Mouse (Mus musculus) midbrain, embryonic 15.5 days (tissue): ENCODE measurements around the gene Ciao2b. TPM values are rescaled to one million over a fixed set of nuclear protein-coding genes. Genes with fewer than 3 reads are reported as not detected.

Experiments used
- ATAC-seq: fragments of 200-750 bp; cut with Nextera tagmentation; replicated peaks from 2 replicates; pipeline ENCODE4 v1.8.0; 2017; ENCODE audit warnings: moderate TSS enrichment
- H3K27ac ChIP-seq: fragments of 300-500 bp; sonication (generic); 2 replicates; pipeline ENCODE4 v1.5.1; 2015; ENCODE audit warnings: mild to moderate bottlenecking, inconsistent platforms
- H3K27me3 ChIP-seq: fragments of 300-500 bp; sonication (generic); replicated peaks from 2 replicates; pipeline ENCODE4 v1.6.1; 2015; ENCODE audit warnings: inconsistent platforms
- H3K36me3 ChIP-seq: fragments of 300-500 bp; sonication (generic); replicated peaks from 2 replicates; pipeline ENCODE4 v1.6.1; 2015; ENCODE audit warnings: inconsistent platforms
- H3K4me1 ChIP-seq: fragments of 300-500 bp; sonication (generic); 2 replicates; pipeline ENCODE4 v1.6.1; 2015; ENCODE audit warnings: inconsistent platforms
- H3K4me2 ChIP-seq: fragments of 300-500 bp; sonication (generic); 2 replicates; pipeline ENCODE4 v1.6.1; 2015; ENCODE audit warnings: inconsistent platforms, mild to moderate bottlenecking, moderate library complexity
- H3K4me3 ChIP-seq: fragments of 300-500 bp; sonication (generic); 2 replicates; pipeline ENCODE4 v1.5.1; 2015; ENCODE audit warnings: mild to moderate bottlenecking, inconsistent platforms
- H3K9ac ChIP-seq: fragments of 300-500 bp; sonication (generic); 2 replicates; pipeline ENCODE4 v1.6.1; 2015; ENCODE audit warnings: mild to moderate bottlenecking, inconsistent platforms
- H3K9me3 ChIP-seq: fragments of 300-500 bp; sonication (generic); 2 replicates; pipeline ENCODE4 v1.6.1; 2016; ENCODE audit warnings: inconsistent platforms
- WGBS: fragments of 180-500 bp; shearing (Covaris S2); methylation state at CpG from one replicate; pipeline ENCODE4 v1.1.7; 2015; ENCODE audit warnings: mixed read lengths; 5-methylcytosine and 5-hydroxymethylcytosine counted together
- polyA plus RNA-seq: library from polyadenylated mRNA; unstranded; fragments of >200 nt; fragmentation: Nextera tagmentation; extraction: Ambion mirVana; gene quantifications from 2 replicates; pipeline ENCODE4 v1.2.1, GENCODE M21; 2015

Ciao2b gene
- polyA plus RNA-seq, 1 experiment from 2014 or later = 132 TPM

- H3K36me3 ChIP-seq = peaks cover 11% of the 10 kb centered on the region; the same call in 1 of the 2 replicates
- ATAC-seq = no peak
- H3K9ac ChIP-seq = no peak overlapping the region
- no peak overlapping the region for H3K4me3 ChIP-seq
- H3K27me3 ChIP-seq = no peaks in the 10 kb centered on the region
- H3K4me2 ChIP-seq = no peak overlapping the region
- H3K9me3 ChIP-seq = no peaks in the 10 kb centered on the region
- no peak overlapping the region for H3K27ac ChIP-seq
- H3K4me1 ChIP-seq = peaks cover 11% of the 10 kb centered on the region
- WGBS = 93% methylated on average over 19 of the region's 19 CpGs
Observed at GRCm38 (mm10) chr8:104594611-104595362, 47.0 kb downstream of the Ciao2b start.

GRCm38 (mm10) chr8:104593536-104594325 is 48.0 kb downstream of the Ciao2b start:
- WGBS = 97% methylated on average over 31 of the region's 31 CpGs
- Histone ChIP-seq H3K4me3 (no peak overlapping the region), H3K4me1 (peaks cover 11% of the 10 kb centered on the region), H3K9me3 (no peaks in the 10 kb centered on the region), H3K27me3 (no peaks in the 10 kb centered on the region), H3K36me3 (peaks cover 11% of the 10 kb centered on the region; the same call in 1 of the 2 replicates), H3K9ac (no peak overlapping the region), H3K27ac (no peak overlapping the region), H3K4me2 (no peak overlapping the region)
- ATAC-seq = no peak

DNA sequence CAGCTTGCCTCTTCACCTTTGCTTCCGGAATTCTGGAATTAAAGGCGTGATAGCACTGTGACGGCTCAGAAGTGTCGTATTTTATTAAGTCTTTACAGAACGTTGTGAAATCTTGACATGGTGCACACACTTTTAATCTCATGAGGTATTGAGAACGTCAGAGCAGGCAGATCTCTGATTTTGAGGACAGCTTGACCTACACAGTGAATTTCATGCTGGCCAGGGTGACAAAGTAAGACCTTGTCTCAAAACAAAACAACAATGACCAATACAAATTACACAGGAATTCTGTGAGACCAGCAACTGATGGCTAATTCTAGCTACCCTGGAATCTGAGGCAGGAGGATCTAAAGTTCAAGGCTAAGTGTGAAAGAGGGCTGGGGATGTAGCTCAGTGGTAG is 49.2 kb downstream of the Ciao2b start:
- 67% methylated on average over 6 of the region's 6 CpGs for WGBS
- Histone ChIP-seq H3K36me3 (peaks cover 11% of the 10 kb centered on the region; the same call in 1 of the 2 replicates), H3K27ac (no peak overlapping the region), H3K9ac (no peak overlapping the region), H3K27me3 (no peaks in the 10 kb centered on the region), H3K4me2 (peak overlapping the region; percentile 80), H3K9me3 (no peaks in the 10 kb centered on the region), H3K4me3 (peak overlapping the region; percentile 74; the same call in 1 of the 2 replicates), H3K4me1 (peaks cover 11% of the 10 kb centered on the region)
- no peak for ATAC-seq

DNA sequence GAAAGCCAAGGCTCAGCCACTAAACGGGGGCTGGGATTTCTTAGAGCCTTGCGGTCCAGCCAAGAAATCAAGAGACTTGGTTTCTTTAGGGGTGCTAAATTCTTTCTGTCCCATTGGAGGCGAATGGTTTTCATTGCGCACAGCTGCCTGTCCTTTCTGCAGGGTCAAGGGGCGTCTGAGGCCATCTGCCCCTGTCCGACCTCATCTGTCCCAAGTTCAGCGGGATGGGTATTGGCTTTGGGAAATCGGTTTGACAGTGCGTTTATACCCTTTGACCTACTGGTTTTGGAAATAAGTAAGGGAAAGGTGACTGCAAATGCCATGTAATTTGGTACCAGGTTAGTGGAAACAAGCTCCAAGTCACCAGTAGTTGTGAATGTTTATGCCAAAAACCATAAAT is 49.9 kb downstream of the Ciao2b start:
- Histone ChIP-seq H3K9me3 (no peaks in the 10 kb centered on the region), H3K36me3 (peaks cover 11% of the 10 kb centered on the region; the same call in 1 of the 2 replicates), H3K9ac (peak overlapping the region; percentile 66), H3K4me2 (peak overlapping the region; percentile 80), H3K4me3 (peak overlapping the region; percentile 74), H3K4me1 (peaks cover 11% of the 10 kb centered on the region), H3K27ac (peak overlapping the region; percentile 85), H3K27me3 (no peaks in the 10 kb centered on the region)
- no peak; the same call in 1 of the 2 replicates for ATAC-seq
- WGBS = 3% methylated on average over 9 of the region's 9 CpGs

- Histone ChIP-seq H3K4me1 (peaks cover 11% of the 10 kb centered on the region), H3K36me3 (peaks cover 11% of the 10 kb centered on the region; the same call in 1 of the 2 replicates), H3K9me3 (no peaks in the 10 kb centered on the region), H3K9ac (peak within 1 kb of the TSS; percentile 66), H3K27me3 (no peaks in the 10 kb centered on the region), H3K27ac (peak within 1 kb of the TSS; percentile 85), H3K4me3 (peak within 1 kb of the TSS; percentile 74), H3K4me2 (peak within 1 kb of the TSS; percentile 80)
- under 1% methylated on average over 44 of the region's 44 CpGs for WGBS
- ATAC-seq = peak; percentile 98
Observed at GRCm38 (mm10) chr8:104591133-104591834, 50.5 kb downstream of the Ciao2b start, which contains the start of gene Pdp2. Gene Pdp2 (plus strand): TSS chr8:104591451.

GRCm38 (mm10) chr8:104590284-104590683 is 51.5 kb downstream of the Ciao2b start:
- Histone ChIP-seq H3K27ac (no peak overlapping the region), H3K27me3 (no peaks in the 10 kb centered on the region), H3K36me3 (peaks cover 11% of the 10 kb centered on the region; the same call in 1 of the 2 replicates), H3K4me1 (peaks cover 11% of the 10 kb centered on the region), H3K4me2 (no peak overlapping the region), H3K9me3 (no peaks in the 10 kb centered on the region), H3K9ac (no peak overlapping the region), H3K4me3 (no peak overlapping the region)
- 97% methylated on average over 3 of the region's 3 CpGs for WGBS
- ATAC-seq = no peak

Other genes with a start within 250 kb of the Ciao2b start
- gene Cmtm4, start 246.2 kb downstream of the Ciao2b start, polyA plus RNA-seq = 2.4 and 2.6 TPM in 2 replicates
- 112 and 123 TPM in 2 replicates for gene Dync1li2, start 198.9 kb downstream of the Ciao2b start, polyA plus RNA-seq
- 0.67 and 0.74 TPM in 2 replicates for gene Terb1, start 132.1 kb downstream of the Ciao2b start, polyA plus RNA-seq
- 99.2 and 101 TPM in 2 replicates for gene Nae1, start 107.3 kb downstream of the Ciao2b start, polyA plus RNA-seq
- 3.2 and 4.2 TPM in 2 replicates for gene Car7, start 107.3 kb downstream of the Ciao2b start, polyA plus RNA-seq
- 20.0 and 20.9 TPM in 2 replicates for gene Pdp2, start 50.5 kb downstream of the Ciao2b start, polyA plus RNA-seq
- gene Cdh16, start 17.6 kb downstream of the Ciao2b start, polyA plus RNA-seq = not detected in 2 replicates
- gene Rrad, start 10.6 kb downstream of the Ciao2b start, polyA plus RNA-seq = 4.0 and 5.1 TPM in 2 replicates
- not detected in 2 replicates for gene Ces2a, start 92.0 kb upstream of the Ciao2b start, polyA plus RNA-seq
- gene Ces2b, start 189.6 kb upstream of the Ciao2b start, polyA plus RNA-seq = 0.28 and 0.42 TPM in 2 replicates
- gene Ces2c, start 205.1 kb upstream of the Ciao2b start, polyA plus RNA-seq = not detected in 2 replicates